Mouse (Mus musculus): ENCODE data around the gene Gm20219. TPM values are rescaled to one million over a fixed set of nuclear protein-coding genes. Genes with fewer than 3 reads are reported as not detected.

Gene Gm20219
- total RNA-seq (2021): under 1 TPM; 0.69 to 0.70 TPM
- long read RNA-seq, experiment 1: 0 reads
- long read RNA-seq, experiment 2: 0 reads

- DNase-seq: no peak
These were observed at the start of gene Gm20219 for GRCm38 (mm10) chr17:56554122-56554551. TSS of gene Gm20219 (minus strand) at chr17:56554387.

- no peak for DNase-seq
These were observed 49.8 kb upstream of the Gm20219 start for GRCm38 (mm10) chr17:56604070-56604380.

- DNase-seq: no peak
These were observed 49.2 kb upstream of the Gm20219 start for GRCm38 (mm10) chr17:56603186-56604069.

- DNase-seq: no peak
These were observed 39.5 kb upstream of the Gm20219 start for GRCm38 (mm10) chr17:56593527-56594271.

- DNase-seq: no peak
These were observed 38.4 kb upstream of the Gm20219 start for GRCm38 (mm10) chr17:56592553-56592952.

GRCm38 (mm10) chr17:56588921-56589320 lies 34.7 kb upstream of the Gm20219 start:
- no peak for DNase-seq

GRCm38 (mm10) chr17:56587773-56588172 lies 33.6 kb upstream of the Gm20219 start:
- no peak for DNase-seq

- peak; percentile 64 for DNase-seq
These were observed 31.1 kb upstream of the Gm20219 start for GRCm38 (mm10) chr17:56585171-56585821.

GRCm38 (mm10) chr17:56584257-56585130 lies 30.3 kb upstream of the Gm20219 start, which contains the start of the genes Safb2 and Safb:
TSS of gene Safb2 (minus strand) at chr17:56584585.
TSS of gene Safb (plus strand) at chr17:56584825.
- peak; percentile 100 for DNase-seq

GRCm38 (mm10) chr17:56583611-56584256 lies 29.5 kb upstream of the Gm20219 start:
- DNase-seq: peak; percentile 67

GRCm38 (mm10) chr17:56583071-56583470 lies 28.9 kb upstream of the Gm20219 start:
- DNase-seq: no peak

GRCm38 (mm10) chr17:56572939-56573338 lies 18.8 kb upstream of the Gm20219 start:
- DNase-seq: no peak

GRCm38 (mm10) chr17:56572154-56572553 lies 18.0 kb upstream of the Gm20219 start:
- no peak for DNase-seq

- DNase-seq: no peak
These were observed 16.1 kb upstream of the Gm20219 start for GRCm38 (mm10) chr17:56570287-56570686.

GRCm38 (mm10) chr17:56567370-56567769 lies 13.2 kb upstream of the Gm20219 start:
- DNase-seq: no peak

GRCm38 (mm10) chr17:56566918-56567317 lies 12.7 kb upstream of the Gm20219 start:
- no peak for DNase-seq

- DNase-seq: no peak
These were observed 12.1 kb upstream of the Gm20219 start for GRCm38 (mm10) chr17:56566293-56566692.

GRCm38 (mm10) chr17:56561866-56562265 lies 7.7 kb upstream of the Gm20219 start:
- DNase-seq: peak; percentile 40

- DNase-seq: no peak
These were observed 5.9 kb upstream of the Gm20219 start for GRCm38 (mm10) chr17:56560131-56560530.

- DNase-seq: peak; percentile 36
These were observed 5.2 kb upstream of the Gm20219 start for GRCm38 (mm10) chr17:56559386-56559785.

GRCm38 (mm10) chr17:56558448-56558847 lies 4.3 kb upstream of the Gm20219 start:
- DNase-seq: peak; percentile 79

All from adrenal gland, postnatal 10 days (tissue).